Mouse (Mus musculus): ENCODE measurements around the gene Gpbp1.

GRCm38 (mm10) chr13:111394904-111395303 is 95.0 kb downstream of the Gpbp1 start:
- TF ChIP-seq GATA1 (IDR thresholded peaks at IDR 0.05; ENCODE audit: borderline replicate concordance, low read length) (no peak), FLI1 (IDR thresholded peaks at IDR 0.05; ENCODE audit: low read length) (no peak)
